Mouse (Mus musculus): ENCODE measurements around the gene Sema3b. TPM values are rescaled to one million over a fixed set of nuclear protein-coding genes. Genes with fewer than 3 reads are reported as not detected.

The Sema3b gene
- polyA plus RNA-seq, 1 experiment from 2014 or later, result 3.6 TPM

DNA sequence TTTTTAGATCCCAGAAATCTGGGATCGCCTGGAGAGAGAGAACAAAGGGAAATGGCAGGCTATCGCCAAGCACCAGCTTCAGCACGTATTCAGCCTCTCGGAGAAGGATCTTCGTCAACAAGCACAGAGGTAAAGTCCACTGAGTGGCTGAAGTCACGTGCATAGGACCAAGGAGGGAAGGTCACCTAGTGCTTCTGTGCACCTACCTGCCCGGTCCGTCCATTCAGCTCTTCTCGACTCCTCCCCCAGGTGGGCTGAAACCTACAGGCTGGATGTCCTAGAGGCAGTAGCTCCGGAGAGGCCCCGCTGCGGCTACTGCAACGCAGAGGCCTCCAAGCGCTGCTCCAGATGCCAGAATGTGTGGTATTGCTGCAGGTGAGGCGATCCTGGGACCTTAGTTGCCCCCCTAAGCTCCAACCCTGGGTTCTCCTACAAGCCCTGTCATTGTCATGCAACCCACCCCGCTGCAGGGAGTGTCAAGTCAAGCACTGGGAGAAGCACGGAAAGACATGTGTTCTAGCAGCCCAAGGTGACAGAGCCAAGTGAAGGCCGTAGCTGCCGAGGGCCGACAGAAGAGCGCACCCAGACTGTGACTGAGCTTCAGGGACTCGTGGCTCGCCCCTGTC, 58.4 kb downstream of the Sema3b start:
- peaks cover 83% of the 10 kb centered on the region for H3K4me1 ChIP-seq
- peaks cover 32% of the 10 kb centered on the region for H3K27me3 ChIP-seq (ENCODE audit: low read depth, poor library complexity, severe bottlenecking)
- no peaks in the 10 kb centered on the region for H3K36me3 ChIP-seq
- no peaks in the 10 kb centered on the region for H3K9me3 ChIP-seq (replicated peaks)
- peak; percentile 42 for DNase-seq (ENCODE audit: low spot score)
- peak overlapping the region; percentile 88 for H3K27ac ChIP-seq
- 20% methylated on average over 23 of the region's 23 CpGs for WGBS
- H3K4me3 ChIP-seq, result peak overlapping the region; percentile 83

DNA sequence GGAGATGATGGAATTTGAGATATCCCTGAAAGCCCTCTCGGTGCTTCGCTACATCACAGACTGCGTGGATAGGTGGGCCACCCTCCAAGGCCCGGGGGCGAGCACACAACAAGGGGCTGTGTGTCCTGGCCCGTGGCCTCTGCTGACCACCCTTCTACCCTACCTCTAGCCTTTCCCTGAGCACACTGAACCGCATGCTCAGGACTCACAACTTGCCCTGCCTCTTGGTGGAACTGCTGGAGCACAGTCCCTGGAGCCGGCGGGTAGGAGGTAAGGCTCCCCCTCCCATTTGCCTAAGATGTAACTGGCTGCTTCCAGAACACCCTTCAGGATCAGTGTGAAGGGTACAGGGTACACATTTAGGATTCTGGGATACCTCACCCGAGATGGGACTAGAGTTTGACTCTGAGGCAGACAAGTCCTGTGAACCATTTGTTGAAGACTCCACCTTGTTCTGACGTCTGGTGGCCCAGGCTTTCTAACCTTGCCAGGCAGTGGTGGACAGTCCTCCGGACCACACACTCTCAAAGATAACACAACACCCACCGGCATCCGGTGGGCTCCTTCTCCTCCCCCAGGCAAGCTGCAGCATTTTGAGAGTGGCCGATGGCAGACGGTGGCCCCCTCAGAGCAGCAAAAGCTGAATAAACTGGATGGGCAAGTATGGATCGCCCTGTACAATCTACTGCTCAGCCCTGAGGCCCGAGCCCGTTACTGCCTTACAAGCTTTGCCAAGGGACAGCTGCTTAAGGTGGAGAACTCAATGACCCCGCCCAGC, 59.5 kb downstream of the Sema3b start:
- H3K27me3 ChIP-seq (ENCODE audit: low read depth, poor library complexity, severe bottlenecking), result peaks cover 32% of the 10 kb centered on the region
- H3K9me3 ChIP-seq (replicated peaks), result no peaks in the 10 kb centered on the region
- peaks cover 10% of the 10 kb centered on the region for H3K36me3 ChIP-seq
- no peak overlapping the region for H3K27ac ChIP-seq
- H3K4me3 ChIP-seq, result no peak overlapping the region
- no peak for DNase-seq (ENCODE audit: low spot score)
- peaks cover 79% of the 10 kb centered on the region for H3K4me1 ChIP-seq
- WGBS, result 85% methylated on average over 20 of the region's 20 CpGs

DNA sequence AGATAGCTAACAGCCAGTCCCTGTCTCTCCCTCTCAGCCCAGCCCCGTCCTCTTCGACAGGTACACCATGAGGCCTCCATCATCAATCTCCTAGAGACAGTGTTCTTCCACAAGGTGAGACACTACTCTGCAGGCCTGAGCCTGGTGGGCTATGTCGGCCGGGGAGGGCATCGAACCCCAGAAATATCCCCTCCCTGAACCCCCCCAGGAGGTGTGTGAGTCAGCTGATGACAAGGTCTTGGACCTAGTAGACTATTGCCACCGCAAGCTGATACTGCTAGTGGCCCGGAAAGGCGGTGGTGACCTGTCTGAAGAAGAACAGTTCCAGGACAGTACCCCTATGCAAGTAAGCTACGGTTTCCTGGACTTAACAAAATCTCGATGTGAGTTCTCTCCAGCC, 60.2 kb downstream of the Sema3b start:
- H3K27me3 ChIP-seq (ENCODE audit: low read depth, poor library complexity, severe bottlenecking), result peaks cover 32% of the 10 kb centered on the region
- DNase-seq (ENCODE audit: low spot score), result no peak
- no peaks in the 10 kb centered on the region for H3K9me3 ChIP-seq (replicated peaks)
- peaks cover 72% of the 10 kb centered on the region for H3K4me1 ChIP-seq
- no peak overlapping the region for H3K4me3 ChIP-seq
- H3K27ac ChIP-seq, result no peak overlapping the region
- H3K36me3 ChIP-seq, result peaks cover 17% of the 10 kb centered on the region
- 87% methylated on average over 10 of the region's 10 CpGs for WGBS

DNA sequence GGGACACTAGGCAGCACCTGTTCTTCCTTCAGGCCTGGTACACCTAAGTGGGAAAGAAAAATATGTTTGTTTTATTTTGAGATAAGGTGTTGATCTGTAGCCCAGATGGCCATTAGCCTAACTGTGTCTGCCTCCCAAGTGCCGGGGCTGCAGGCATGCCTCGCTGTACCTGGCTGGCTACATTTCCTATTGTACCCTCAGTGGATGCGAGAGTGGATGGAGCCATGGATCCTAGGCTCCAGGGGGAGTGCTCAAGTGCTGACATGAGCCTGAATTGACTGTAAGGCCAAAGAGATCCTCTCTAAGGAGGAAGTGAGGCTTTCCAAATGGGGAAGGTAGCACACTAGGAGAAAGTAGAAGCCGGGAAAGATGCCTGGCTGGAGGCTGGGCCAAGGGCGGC, 61.1 kb downstream of the Sema3b start:
- no peak for DNase-seq (ENCODE audit: low spot score)
- WGBS, result 85% methylated on average over 5 of the region's 5 CpGs
- no peaks in the 10 kb centered on the region for H3K9me3 ChIP-seq (replicated peaks)
- no peak overlapping the region for H3K4me3 ChIP-seq
- peaks cover 71% of the 10 kb centered on the region for H3K4me1 ChIP-seq
- peaks cover 24% of the 10 kb centered on the region for H3K36me3 ChIP-seq
- H3K27me3 ChIP-seq (ENCODE audit: low read depth, poor library complexity, severe bottlenecking), result peaks cover 32% of the 10 kb centered on the region
- H3K27ac ChIP-seq, result no peak overlapping the region

Other genes starting within 250 kb of the Sema3b start
- gene Cacna2d2, start 209.6 kb downstream of the Sema3b start, polyA plus RNA-seq (2016; fragmentation: Nextera tagmentation; extraction: Ambion mirVana), result 0.20 and 0.34 TPM in 2 replicates
- gene Tmem115, start 75.3 kb downstream of the Sema3b start, polyA plus RNA-seq (2016; fragmentation: Nextera tagmentation; extraction: Ambion mirVana), result 41.3 and 43.5 TPM in 2 replicates
- gene Cyb561d2, start 67.0 kb downstream of the Sema3b start, polyA plus RNA-seq (2016; fragmentation: Nextera tagmentation; extraction: Ambion mirVana), result 13.2 and 15.8 TPM in 2 replicates
- 34.0 and 37.3 TPM in 2 replicates for gene Nprl2, start 67.0 kb downstream of the Sema3b start, polyA plus RNA-seq (2016; fragmentation: Nextera tagmentation; extraction: Ambion mirVana)
- gene Zmynd10, start 61.9 kb downstream of the Sema3b start, polyA plus RNA-seq (2016; fragmentation: Nextera tagmentation; extraction: Ambion mirVana), result 0.25 and 0.33 TPM in 2 replicates
- gene Rassf1, start 57.7 kb downstream of the Sema3b start, polyA plus RNA-seq (2016; fragmentation: Nextera tagmentation; extraction: Ambion mirVana), result 55.3 and 57.4 TPM in 2 replicates
- gene Tusc2, start 46.0 kb downstream of the Sema3b start, polyA plus RNA-seq (2016; fragmentation: Nextera tagmentation; extraction: Ambion mirVana), result 60.4 and 62.5 TPM in 2 replicates
- 160 and 168 TPM in 2 replicates for gene Hyal2, start 41.3 kb downstream of the Sema3b start, polyA plus RNA-seq (2016; fragmentation: Nextera tagmentation; extraction: Ambion mirVana)
- gene Hyal1, start 32.3 kb downstream of the Sema3b start, polyA plus RNA-seq (2016; fragmentation: Nextera tagmentation; extraction: Ambion mirVana), result 7.9 and 10.2 TPM in 2 replicates
- gene Naa80, start 30.3 kb downstream of the Sema3b start, polyA plus RNA-seq (2016; fragmentation: Nextera tagmentation; extraction: Ambion mirVana), result 20.1 and 22.5 TPM in 2 replicates
- 0.56 and 0.82 TPM in 2 replicates for gene Hyal3, start 28.4 kb downstream of the Sema3b start, polyA plus RNA-seq (2016; fragmentation: Nextera tagmentation; extraction: Ambion mirVana)
- 55.0 and 69.4 TPM in 2 replicates for gene Ifrd2, start 21.6 kb downstream of the Sema3b start, polyA plus RNA-seq (2016; fragmentation: Nextera tagmentation; extraction: Ambion mirVana)
- 355 and 403 TPM in 2 replicates for gene Gnai2, start 26.1 kb upstream of the Sema3b start, polyA plus RNA-seq (2016; fragmentation: Nextera tagmentation; extraction: Ambion mirVana)
- 3.9 and 4.3 TPM in 2 replicates for gene Slc38a3, start 60.3 kb upstream of the Sema3b start, polyA plus RNA-seq (2016; fragmentation: Nextera tagmentation; extraction: Ambion mirVana)
- gene Gnat1, start 70.5 kb upstream of the Sema3b start, polyA plus RNA-seq (2016; fragmentation: Nextera tagmentation; extraction: Ambion mirVana), result 2.6 and 3.3 TPM in 2 replicates
- 31.7 and 33.6 TPM in 2 replicates for gene Sema3f, start 101.2 kb upstream of the Sema3b start, polyA plus RNA-seq (2016; fragmentation: Nextera tagmentation; extraction: Ambion mirVana)
- 164 and 214 TPM in 2 replicates for gene Rbm5, start 161.8 kb upstream of the Sema3b start, polyA plus RNA-seq (2016; fragmentation: Nextera tagmentation; extraction: Ambion mirVana)